Mouse (Mus musculus) T-helper 1 cell (primary cell): ENCODE measurements around the gene P3h2.

Experiments used
- in situ Hi-C: fragments of 300-600 bp; cut with MboI, MseI; formaldehyde crosslinking; loops from one replicate; pipeline ENCODE4 v1.15.1; 2025; ENCODE audit warnings: high pct_unique_total_duplicates

The P3h2 gene

DNA sequence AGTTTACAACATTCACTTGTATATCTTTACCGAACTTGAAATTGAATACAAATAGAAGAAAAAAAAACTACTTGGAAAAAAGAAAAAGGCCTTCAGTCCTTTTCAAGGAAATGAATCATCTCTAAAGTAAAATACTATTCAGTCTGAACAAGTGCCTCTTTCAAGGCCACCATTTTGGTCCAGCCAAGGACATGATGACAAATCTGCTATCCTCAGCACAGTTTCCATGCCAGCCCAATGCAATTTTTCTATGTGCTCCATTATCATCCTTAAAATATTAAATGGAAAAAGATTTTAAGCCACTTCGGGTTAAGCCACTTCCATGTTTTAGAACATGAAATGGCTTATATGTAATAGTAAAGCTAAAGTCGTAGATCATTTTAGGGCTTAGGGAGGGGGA is 35.2 kb downstream of the P3h2 start:
- in situ Hi-C loops, result no loop called here

DNA sequence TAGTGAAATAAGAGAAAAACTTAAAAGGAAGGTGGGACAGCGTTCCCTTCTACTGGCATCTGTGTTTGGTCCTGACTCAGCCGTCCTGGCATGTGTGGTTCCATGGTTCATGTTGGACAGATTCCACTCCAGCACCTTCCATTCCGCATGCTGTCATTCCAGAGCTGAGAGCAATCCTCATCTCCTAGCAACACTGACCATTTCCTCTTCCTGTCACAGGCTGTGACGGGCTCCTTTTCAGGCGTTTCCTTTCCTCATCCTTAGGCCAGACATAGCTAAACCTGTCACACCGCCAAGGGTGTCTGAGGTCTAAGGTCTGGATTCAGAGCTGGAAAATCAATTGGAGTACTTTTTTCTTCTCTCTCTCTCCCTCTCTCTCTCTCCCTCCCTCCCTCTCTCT is 40.5 kb downstream of the P3h2 start:
- in situ Hi-C loops, result loop anchor here (10.0 kb wide), 1 partner anchor 1430 kb away; no protein-coding TSS in a partner anchor

DNA sequence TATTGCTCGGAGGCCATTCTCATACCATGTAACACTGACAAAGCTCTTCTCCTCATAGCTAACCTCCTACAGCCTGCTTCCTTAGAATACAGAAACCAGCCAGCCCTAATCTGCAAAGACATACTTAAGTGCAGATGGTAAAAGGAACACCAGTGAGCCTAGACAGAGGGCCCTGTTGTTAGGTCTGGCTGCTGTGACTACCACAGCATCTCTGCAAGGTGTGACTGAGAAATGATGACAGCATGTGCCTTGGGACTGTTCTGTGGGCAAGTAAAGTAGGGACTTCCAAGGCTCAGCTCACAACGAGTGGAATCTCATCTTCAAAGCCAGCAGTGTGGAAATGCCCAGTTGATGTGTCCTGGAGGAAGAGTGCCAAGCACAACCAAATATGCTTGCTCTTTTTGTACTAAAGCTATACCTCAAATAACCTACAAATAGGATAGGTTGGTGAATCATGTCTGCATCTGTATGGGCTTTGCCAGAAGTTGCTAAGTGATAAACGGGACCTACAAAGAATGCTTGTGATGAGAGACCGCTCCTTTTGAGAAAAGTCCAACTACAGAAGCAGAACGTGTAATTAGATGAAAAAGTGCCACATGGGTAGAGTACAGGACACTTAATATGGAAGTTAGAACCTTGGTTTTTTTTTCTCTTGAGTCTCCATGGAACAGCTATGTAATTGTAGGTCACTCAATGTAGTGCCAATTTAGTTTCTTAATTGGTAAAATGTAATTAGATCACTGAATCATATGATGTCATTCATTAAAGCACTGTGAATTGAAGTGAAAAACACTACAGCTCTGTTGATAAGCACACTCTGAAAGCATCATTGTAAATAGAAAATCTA is 45.1 kb downstream of the P3h2 start:
- in situ Hi-C loops, result loop anchor here (10.0 kb wide), 1 partner anchor 1434 kb away; no protein-coding TSS in a partner anchor

DNA sequence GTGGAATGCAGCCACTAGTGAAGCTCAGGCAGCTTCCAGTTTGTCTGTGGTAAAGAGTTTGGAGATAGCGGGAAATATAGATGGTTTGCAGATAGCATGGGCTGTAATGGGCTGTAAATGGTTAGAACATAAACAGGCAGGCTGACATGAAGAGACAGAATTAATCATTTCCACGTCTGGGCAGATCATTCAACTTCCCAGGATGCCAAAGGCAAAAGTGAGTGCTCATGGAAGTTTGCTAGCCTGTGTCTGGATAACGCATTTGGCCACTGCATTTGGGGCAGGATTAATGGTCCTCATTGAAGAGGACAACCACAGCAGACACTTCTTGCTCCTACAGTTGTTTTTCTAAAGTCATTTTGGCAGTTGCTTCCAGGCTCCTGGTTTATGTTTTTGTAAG is 52.0 kb downstream of the P3h2 start:
- in situ Hi-C loops, result no loop called here

DNA sequence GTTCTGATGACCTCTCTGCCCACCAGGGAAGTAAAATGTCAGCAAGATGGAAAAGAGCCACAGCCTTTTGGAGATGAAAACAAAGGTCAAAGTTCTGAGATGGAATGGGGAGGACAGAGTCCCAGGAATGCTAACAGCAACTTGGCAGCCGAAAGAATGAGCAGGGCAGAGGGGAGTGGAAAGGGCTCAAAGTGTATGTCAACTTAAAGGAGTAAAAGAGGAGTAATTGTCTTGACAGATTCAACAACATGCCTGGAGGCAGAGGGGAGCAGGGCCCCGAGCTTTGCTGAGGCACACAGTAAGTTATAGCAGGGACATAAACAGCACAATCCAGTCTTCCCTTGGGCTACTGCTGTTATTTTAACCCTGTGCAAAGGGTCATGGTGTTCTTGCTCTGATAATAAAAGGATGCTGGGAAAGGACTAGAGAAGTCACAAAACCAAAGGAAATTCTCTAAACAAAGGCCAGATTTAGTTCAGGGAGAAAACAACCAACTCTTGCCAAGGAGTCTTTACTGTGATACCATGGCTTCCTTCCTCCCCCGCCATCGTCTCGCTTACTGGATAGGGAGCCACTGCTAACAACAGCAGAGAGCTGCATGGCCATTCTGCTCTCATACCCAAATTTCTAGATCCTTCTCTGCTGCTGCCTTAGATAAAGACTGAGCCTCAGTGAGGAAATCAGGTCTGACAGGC is 56.0 kb downstream of the P3h2 start:
- in situ Hi-C loops, result no loop called here

DNA sequence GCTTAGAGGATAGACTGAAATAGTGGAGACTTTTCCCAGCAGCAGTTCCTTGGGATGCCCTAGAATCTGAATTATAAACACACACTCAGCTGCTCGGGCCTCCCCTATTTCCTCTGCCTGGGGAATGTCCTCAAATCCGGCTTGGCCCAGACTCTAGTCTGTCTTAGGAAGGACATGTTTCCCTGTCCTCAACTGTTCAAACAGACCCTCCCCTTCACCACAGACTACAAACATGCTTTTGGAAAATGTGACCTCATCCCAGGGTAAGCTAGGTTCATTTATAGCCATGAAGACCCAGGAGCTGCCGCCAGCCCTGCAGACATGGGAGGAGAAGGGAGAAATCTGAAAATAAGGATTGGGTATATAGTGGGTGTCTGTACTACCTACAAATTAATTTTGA is 57.7 kb downstream of the P3h2 start:
- in situ Hi-C loops, result no loop called here

DNA sequence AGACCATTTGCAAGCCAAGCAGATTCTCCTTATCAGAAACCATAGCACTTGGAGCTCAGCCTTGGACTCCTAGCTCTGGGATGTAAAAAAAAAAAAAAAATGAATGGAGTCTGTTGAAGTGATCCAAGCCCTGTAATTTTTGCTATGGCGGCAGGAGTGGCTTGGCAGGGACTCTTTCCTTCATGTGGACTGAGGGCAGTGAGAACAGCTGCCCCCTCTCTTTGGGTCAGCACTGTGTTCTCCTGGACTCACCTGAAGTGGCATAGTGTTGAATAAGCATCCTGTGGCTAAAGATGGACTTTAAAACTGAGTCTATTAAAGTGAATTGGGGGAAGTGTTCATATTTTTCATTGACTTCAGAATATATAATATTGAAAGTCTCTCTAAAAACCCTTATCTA is 58.2 kb downstream of the P3h2 start:
- in situ Hi-C loops, result no loop called here

DNA sequence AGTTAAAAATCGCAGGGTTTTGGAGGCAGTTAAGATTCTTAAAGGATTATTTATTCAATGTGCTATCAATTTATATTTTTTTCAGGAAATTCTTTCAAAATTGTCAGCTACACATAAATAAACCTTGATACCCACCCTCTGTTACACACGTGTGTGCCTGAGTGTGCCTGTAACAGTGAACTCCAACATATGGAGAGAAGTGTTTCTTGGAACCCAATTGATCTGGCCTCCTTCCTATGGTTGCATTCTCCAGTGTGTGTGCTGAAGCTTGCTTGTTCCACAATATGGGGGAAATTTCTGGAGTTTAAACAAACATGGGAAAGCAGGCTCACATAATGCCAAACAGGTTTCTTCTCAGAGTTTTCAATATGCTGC is 63.7 kb downstream of the P3h2 start:
- in situ Hi-C loops, result no loop called here

DNA sequence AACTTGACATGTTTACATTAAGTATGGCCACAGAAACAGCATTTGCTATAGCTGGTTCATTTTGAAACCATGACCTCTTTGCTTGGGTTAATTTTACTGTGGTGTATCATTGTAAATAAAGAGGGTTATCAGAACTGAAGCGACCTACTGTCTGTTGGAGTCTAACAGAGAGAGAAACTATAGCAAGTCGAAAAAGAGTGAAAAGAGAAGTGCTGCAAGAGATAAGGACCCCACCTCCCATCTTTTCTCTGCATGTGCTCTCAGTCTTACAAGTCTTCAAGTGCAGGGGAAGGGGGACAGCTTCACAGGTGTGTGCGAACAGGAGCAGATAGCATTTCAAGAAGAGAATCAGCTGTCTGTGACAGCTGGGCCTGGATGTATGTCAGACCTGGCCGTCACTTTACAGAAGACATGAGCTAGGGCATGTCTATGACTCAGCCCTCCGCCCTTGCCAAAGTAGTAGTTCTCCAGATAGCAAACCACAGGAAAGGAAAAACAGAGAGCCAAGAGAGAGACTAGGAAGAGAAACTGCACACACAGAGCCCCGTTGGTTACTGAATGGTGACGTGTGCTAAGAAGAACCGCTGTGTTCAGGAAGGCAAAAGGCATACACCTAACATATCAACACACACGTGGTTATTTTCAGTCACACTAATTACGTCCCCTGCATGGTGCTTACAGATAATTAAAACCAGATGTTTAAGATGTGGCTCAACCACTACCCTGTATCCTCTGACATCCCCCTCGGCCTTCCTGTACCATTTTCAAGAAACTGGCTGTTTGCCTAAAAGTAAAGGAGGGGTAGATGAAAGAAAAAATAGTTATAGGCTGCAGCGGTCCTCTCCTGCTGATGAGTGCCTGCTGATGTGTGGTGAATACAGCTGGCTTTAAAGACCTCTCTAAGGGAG is 64.3 kb downstream of the P3h2 start:
- in situ Hi-C loops, result no loop called here

DNA sequence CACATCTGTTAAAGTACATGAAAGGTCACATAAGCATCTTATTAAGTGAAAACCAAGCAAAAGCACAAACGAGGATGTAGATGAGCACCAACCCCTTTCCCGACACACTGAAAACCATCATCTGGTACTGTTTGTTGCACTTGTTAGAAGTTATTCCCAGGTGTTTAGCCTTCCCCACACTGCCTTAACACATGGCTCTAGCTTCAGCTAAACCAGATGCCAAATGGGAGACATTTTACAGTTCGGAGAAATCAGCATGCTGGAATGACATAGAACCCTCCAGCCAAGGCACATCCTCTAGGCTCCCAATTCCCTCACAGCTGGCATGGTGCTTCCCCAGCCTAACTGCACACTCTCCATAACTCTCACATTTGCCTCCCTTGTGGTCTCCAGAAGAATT is 66.3 kb downstream of the P3h2 start:
- in situ Hi-C loops, result no loop called here

DNA sequence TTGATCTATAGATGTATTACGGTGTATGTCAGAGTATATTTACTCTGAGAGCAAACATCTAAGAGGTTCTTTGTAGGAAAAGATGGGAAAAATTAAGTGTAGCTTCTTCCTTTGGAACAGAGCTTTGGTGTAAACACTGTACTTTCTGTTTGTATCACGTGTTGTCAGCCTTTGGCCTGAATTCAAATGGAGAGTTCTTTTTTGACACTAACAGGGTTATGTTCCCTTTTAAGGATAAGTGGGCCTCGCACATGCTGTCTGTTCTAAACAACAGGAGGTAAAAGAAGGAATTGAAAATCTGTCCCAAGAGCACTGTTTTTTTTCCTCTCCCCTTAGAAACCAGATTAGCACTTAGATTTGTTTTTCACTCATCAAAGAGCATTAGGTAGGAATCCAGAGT is 70.1 kb downstream of the P3h2 start:
- in situ Hi-C loops, result no loop called here

DNA sequence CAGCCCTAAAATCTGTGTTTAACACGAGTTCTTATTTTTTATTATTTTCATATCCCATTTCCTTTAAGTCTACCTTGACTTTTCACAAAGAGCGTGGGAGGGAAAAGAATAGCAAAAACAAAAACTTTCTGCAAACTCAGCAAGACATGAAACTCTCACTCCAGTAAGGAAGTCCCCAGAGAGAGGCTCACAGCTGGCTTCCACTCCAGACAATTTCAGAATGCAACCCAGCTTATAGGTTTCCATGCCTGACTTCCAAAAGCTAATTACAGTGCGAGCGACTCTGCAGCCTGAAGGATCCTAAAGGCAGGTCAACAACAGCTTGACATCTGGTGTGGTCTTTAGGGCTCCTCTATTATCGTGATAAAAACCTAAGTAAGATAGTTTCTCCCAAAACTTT is 70.5 kb downstream of the P3h2 start:
- in situ Hi-C loops, result no loop called here

DNA sequence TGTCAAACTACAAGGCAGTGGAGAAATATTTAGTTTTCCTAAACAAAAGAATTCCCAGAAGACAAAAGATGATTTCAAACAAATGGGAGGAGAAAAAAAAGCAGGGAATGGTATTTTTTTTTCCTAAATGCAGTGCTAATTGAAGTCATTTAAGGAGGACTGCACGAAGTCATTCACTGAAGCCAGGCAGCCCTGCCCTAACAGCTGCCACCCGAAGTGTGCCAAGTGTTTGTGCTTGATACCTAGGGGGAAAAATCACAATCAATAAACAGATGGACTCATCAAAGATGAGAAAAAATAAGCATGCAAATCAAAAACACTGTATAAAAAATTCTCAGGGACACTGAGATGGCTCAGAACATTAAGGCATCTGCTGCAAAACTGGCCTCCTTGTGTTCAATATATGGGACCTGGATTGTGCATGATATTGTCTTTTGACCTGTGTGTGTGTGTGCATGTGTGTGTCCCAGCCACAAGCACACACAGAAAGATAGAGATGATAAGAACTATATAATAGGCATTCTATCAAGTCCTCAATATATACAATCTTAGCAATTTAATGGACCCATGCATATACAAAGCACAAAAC is 76.1 kb downstream of the P3h2 start:
- in situ Hi-C loops, result no loop called here

DNA sequence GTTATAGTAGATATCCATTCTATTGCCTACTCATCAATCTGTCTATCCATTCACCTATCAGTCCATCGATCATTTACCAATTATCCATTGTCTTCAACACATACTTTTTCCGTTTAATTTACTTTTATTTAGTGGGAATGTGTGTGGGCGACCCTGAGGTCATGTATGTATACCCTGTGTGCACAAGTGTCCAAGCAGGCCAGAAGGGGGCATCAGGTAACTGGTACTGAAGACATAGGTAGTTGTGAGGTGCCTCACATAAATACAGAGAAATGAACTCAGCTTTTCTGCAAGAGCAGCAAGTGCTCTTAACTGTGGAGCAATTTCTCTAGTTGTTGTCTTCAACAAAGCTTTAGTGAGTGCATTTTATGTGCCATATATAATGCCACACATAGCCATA is 79.2 kb downstream of the P3h2 start:
- in situ Hi-C loops, result no loop called here

DNA sequence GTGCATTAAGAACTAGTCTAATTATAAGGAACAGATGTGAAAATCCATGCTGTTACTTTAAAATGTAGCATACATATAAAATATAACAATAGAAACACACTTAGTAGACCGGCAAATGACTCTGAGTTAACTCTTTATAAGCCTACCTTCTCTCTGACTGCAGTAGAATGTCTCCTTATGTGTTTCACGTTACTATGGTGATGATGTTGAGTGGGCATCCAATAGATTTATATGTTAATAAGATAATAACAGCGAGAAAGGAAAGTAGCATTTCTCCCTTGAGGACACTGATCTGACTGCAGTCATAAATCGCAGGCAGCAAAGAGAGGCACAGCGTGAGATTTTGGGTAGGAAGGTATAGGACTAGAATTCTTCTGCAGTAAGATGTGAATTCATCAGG is 81.0 kb downstream of the P3h2 start:
- in situ Hi-C loops, result no loop called here

DNA sequence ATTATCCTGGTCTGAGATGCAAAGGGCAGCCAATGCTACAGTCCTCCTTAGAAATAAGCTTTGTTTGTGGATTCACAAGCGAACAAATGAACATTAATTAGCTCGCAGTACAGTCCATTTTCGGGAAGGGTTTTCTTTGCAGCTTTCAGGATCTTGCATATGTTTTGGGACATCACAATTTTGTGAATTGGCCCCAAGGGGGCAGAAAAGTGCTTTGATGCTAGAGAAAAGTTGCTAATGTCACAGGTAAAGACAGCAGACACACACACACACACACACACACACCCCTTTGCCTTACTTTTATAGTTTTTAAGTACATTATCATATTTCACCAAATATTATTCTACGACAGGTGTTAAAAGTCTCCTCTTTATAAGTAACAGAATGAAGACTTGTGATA is 82.2 kb downstream of the P3h2 start:
- in situ Hi-C loops, result no loop called here

DNA sequence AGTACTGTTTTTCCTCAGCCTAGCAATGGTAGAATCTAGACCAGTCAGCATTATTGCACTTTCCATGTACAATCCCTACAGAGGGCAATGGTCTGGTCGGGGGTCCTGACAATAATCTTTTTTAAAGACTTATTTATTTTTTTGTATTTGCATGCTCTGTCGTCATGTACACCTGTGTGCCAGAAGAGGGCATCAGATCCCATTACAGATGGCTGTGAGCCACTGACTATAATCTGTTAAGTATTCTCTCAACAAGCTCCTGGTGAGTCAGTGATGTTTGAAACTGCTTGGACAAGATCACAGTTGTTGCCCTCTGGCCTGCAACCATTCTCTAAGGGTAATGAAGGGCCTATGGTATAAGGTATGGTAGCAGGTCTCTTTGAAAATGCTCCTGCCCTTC is 83.8 kb downstream of the P3h2 start:
- in situ Hi-C loops, result no loop called here

DNA sequence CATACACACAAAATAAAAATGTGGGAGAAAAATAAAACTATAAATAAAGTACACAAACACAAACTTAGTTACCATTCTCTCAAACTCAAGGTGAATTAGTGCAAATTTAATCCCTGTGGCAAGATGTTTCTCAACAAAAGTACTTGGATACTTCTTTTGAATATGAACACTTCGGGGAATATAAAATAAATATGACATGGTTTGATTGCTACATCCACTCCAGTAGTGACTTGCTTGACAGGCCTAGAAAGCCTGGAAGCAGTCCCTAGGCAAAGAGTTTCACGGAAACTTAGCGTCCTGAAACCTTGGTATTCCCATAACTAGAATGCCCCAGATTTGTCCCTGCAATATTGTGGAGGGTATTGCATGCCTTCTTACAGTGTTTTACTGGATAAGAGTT is 99.8 kb downstream of the P3h2 start:
- in situ Hi-C loops, result no loop called here

DNA sequence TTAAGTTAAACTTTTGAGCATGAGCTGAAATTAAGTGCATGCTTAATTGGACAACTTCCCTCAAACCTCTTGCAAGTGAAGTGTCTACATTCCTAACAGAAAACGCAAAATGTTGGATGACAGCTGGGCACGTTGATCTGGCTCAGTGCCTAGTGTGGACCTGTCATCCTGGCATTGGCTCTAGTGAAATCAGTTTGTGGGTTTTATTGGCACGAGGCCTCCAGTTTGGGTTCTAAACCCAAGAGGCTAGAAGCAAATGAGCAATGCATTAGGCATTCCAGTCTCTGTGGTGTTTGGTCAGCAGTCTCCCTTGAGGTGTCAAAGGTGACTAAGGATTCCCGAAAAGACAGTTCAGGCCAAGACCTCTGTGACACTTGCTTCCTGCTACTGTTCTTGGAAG is 102.3 kb downstream of the P3h2 start:
- in situ Hi-C loops, result no loop called here

DNA sequence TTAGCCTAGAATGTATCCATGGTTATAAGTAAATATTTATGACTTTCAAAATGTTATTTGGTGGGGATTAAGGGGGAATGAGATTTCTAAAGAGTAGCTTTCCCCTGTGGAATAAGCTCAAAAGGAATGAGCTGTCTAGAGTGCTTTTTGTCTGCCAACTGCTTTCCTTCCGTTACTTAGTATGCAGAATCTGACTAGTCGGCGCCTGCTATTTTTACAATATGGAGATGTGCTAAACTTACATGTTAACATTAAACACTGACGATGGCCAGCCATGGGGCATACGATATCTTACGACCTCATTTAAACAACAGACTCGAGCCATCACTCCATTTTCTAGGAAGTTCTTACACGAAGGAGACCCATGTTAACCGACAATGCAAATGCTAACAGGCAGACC is 102.7 kb downstream of the P3h2 start:
- in situ Hi-C loops, result no loop called here

DNA sequence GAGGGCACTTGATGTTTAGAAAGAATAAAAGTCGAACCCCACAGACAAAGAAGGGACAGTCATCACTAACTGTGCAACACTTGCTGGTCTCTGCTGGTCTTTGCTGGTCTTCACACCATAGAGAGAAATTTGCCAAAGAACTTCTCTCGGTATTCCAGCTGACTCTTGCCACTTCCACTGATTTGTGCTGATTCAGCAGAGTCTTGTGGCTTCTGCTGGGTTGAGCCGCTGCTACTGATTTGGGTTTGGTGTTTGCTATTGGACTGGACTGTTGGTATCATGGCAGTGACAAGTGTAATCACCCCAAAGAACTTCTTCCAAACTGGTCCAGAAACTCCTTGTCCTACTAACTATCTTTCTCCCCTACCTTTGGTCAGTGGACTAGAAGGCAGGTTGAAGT is 111.0 kb downstream of the P3h2 start:
- in situ Hi-C loops, result no loop called here

DNA sequence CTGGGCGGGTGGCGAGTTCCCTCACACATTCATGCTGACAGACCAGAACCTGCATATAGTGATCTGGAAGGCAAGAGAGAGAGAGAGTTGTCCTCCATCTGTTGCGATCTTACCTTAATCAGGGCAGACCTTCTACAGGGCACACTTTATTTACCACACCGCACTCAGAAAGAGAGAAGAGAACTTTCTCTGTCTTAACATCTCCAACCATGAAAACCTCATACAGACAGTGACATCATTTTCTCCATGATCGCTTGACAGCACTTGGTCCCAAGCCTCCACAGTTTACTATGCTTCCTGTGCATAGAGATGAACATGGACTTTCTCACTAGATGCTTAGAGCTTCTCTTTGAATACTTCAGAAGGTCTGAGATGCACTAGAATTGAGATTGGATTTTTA is 118.4 kb downstream of the P3h2 start:
- in situ Hi-C loops, result no loop called here
